In the genomic region with DNA sequence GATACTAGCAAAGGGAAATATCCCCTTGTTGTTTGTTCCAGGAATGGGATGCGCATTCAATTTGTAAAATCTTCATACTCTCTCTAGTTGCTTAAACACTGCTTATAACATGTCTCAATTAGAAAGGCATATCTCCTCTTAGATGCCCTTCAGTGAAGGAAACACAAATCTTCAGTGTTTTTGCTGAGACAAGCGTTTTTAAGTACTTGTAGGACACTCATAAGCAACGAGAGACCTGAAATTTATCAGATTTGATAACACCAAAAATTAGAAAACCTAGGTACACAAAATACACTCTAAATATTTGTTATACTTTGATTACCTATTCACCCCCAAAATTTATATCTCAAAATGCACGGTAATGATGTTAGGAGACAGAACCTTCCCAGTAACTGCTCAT, we compare ENCODE assay signal across 47 mouse cellular contexts. TPM values are rescaled to one million over a fixed set of nuclear protein-coding genes. Genes with fewer than 3 reads are reported as not detected.
"Had no signal": no experiment of that assay in that cellular context is flagged by ENCODE, and none has a peak within 500 bp of the region (broad histone marks: within the 10 kb centered on the region; RNA-seq: fewer than 3 reads in every experiment).

No protein-coding gene starts in this region.

- H3K4me3 ChIP-seq: limb, embryonic 10.5 days; limb, embryonic 12.5 days; limb, embryonic 13.5 days; limb, embryonic 15.5 days; liver, embryonic 12.5 days; liver, embryonic 13.5 days; liver, embryonic 15.5 days; lung, embryonic 15.5 days; megakaryocyte, embryonic 14.5 days; midbrain, embryonic 10.5 days; midbrain, embryonic 12.5 days; midbrain, embryonic 13.5 days; midbrain, embryonic 15.5 days; myocyte; neural tube, embryonic 12.5 days had no signal

- H3K4me1 ChIP-seq: limb, embryonic 10.5 days; limb, embryonic 12.5 days; limb, embryonic 13.5 days; limb, embryonic 15.5 days; liver, embryonic 12.5 days; liver, embryonic 13.5 days; liver, embryonic 15.5 days; lung, embryonic 15.5 days; megakaryocyte, embryonic 14.5 days; midbrain, embryonic 10.5 days; midbrain, embryonic 12.5 days; midbrain, embryonic 13.5 days; midbrain, embryonic 15.5 days; neural tube, embryonic 12.5 days had no signal

- H3K36me3 ChIP-seq: limb, embryonic 10.5 days; limb, embryonic 12.5 days; limb, embryonic 13.5 days; limb, embryonic 15.5 days; liver, embryonic 12.5 days; liver, embryonic 13.5 days; liver, embryonic 15.5 days; lung, embryonic 15.5 days; midbrain, embryonic 10.5 days; midbrain, embryonic 12.5 days; midbrain, embryonic 13.5 days; midbrain, embryonic 15.5 days; neural tube, embryonic 12.5 days had no signal

- H3K9ac ChIP-seq: limb, embryonic 12.5 days; limb, embryonic 13.5 days; limb, embryonic 15.5 days; liver, embryonic 12.5 days; liver, embryonic 13.5 days; liver, embryonic 14.5 days; liver, embryonic 15.5 days; liver, postnatal 0 days; lung, embryonic 14.5 days; lung, embryonic 15.5 days; midbrain, embryonic 12.5 days; midbrain, embryonic 13.5 days; midbrain, embryonic 15.5 days; neural tube, embryonic 12.5 days had no signal

- H3K27me3 ChIP-seq: limb, embryonic 12.5 days; limb, embryonic 13.5 days; limb, embryonic 15.5 days; liver, embryonic 12.5 days; liver, embryonic 13.5 days; liver, embryonic 15.5 days; lung, embryonic 15.5 days; megakaryocyte, embryonic 14.5 days; midbrain, embryonic 12.5 days; midbrain, embryonic 13.5 days; midbrain, embryonic 15.5 days; neural tube, embryonic 12.5 days had no signal

- H3K4me2 ChIP-seq: limb, embryonic 12.5 days; limb, embryonic 13.5 days; limb, embryonic 15.5 days; liver, embryonic 11.5 days; liver, embryonic 12.5 days; liver, embryonic 13.5 days; liver, embryonic 15.5 days; lung, embryonic 14.5 days; lung, embryonic 15.5 days; midbrain, embryonic 11.5 days; midbrain, embryonic 12.5 days; midbrain, embryonic 13.5 days; midbrain, embryonic 15.5 days; neural tube, embryonic 12.5 days had no signal

- H3K27ac ChIP-seq: limb, embryonic 10.5 days; limb, embryonic 12.5 days; limb, embryonic 13.5 days; limb, embryonic 15.5 days; liver, embryonic 12.5 days; liver, embryonic 13.5 days; liver, embryonic 14.5 days; liver, embryonic 15.5 days; lung, embryonic 15.5 days; macrophage; midbrain, embryonic 10.5 days; midbrain, embryonic 12.5 days; midbrain, embryonic 13.5 days; midbrain, embryonic 15.5 days; neural tube, embryonic 12.5 days had no signal

- H3K9me3 ChIP-seq: limb, embryonic 10.5 days; limb, embryonic 12.5 days; limb, embryonic 13.5 days; limb, embryonic 15.5 days; liver, embryonic 12.5 days; liver, embryonic 13.5 days; liver, embryonic 15.5 days; lung, embryonic 15.5 days; megakaryocyte, embryonic 14.5 days; midbrain, embryonic 10.5 days; midbrain, embryonic 12.5 days; midbrain, embryonic 13.5 days; midbrain, embryonic 15.5 days; neural tube, embryonic 12.5 days had no signal

- DNase-seq: left cerebral cortex, postnatal 4 days; liver; liver, embryonic 13.5 days; liver, postnatal 0 days; lung, adult 18-20 months; lung, adult 2 months; lung, embryonic 14.5 days; lung, postnatal 10 days; lung, postnatal 14 days; lung, postnatal 36 days; lung, postnatal 4 days; midbrain, embryonic 14.5 days had no signal

RNA-seq across cellular contexts. Expression of gene Gm11114, which starts 9.7 kb away (rescaled TPM):
- total RNA-seq: left cerebral cortex, adult 8-10 months; left cerebral cortex, postnatal 14 days; left cerebral cortex, postnatal 25 days; left cerebral cortex, postnatal 36 days; left cerebral cortex, postnatal 4 days; liver, adult 2 months; megakaryocyte progenitor cell, adult 5-6 weeks; megakaryocyte, adult 5-6 weeks; megakaryocyte-erythroid progenitor cell, adult 5-6 weeks; midbrain, postnatal 0 days; monocyte, adult 5-6 weeks had no signal
- polyA plus RNA-seq: limb, embryonic 10.5 days; limb, embryonic 11.5 days; limb, embryonic 12.5 days; limb, embryonic 13.5 days; limb, embryonic 14.5 days; limb, embryonic 15.5 days; liver, adult 2 months; liver, embryonic 11.5 days; liver, embryonic 12.5 days; liver, embryonic 13.5 days; liver, embryonic 14.5 days; liver, embryonic 15.5 days; liver, embryonic 16.5 days; liver, postnatal 0 days; lung, adult 2 months; lung, embryonic 14.5 days; lung, embryonic 15.5 days; lung, embryonic 16.5 days; lung, postnatal 0 days; macrophage; midbrain, embryonic 10.5 days; midbrain, embryonic 11.5 days; midbrain, embryonic 12.5 days; midbrain, embryonic 13.5 days; midbrain, embryonic 14.5 days; midbrain, embryonic 15.5 days; midbrain, embryonic 16.5 days; midbrain, postnatal 0 days; myocyte; neural tube, embryonic 11.5 days; neural tube, embryonic 12.5 days had no signal
